Mouse (Mus musculus) embryo, embryonic 9.5 days (tissue): ENCODE data around the gene Tm4sf4.

ENCODE experiments used
- DNase-seq: peaks from one replicate; pipeline ENCODE4 v3.0.0-alpha.2; 2017; ENCODE audit errors: extremely low spot score

The Tm4sf4 gene

GRCm38 (mm10) chr3:57474421-57474820, 49.3 kb downstream of the Tm4sf4 start:
- no peak for DNase-seq

GRCm38 (mm10) chr3:57480640-57481039, 55.5 kb downstream of the Tm4sf4 start:
- no peak for DNase-seq

- no peak for DNase-seq
Observed at GRCm38 (mm10) chr3:57481981-57482380, 56.9 kb downstream of the Tm4sf4 start.

- no peak for DNase-seq
Observed at GRCm38 (mm10) chr3:57486068-57486467, 61.0 kb downstream of the Tm4sf4 start.

GRCm38 (mm10) chr3:57487455-57488153, 62.5 kb downstream of the Tm4sf4 start:
- DNase-seq = peak; percentile 35
